ENCODE assay signal across 8 mouse cellular contexts in the genomic region with DNA sequence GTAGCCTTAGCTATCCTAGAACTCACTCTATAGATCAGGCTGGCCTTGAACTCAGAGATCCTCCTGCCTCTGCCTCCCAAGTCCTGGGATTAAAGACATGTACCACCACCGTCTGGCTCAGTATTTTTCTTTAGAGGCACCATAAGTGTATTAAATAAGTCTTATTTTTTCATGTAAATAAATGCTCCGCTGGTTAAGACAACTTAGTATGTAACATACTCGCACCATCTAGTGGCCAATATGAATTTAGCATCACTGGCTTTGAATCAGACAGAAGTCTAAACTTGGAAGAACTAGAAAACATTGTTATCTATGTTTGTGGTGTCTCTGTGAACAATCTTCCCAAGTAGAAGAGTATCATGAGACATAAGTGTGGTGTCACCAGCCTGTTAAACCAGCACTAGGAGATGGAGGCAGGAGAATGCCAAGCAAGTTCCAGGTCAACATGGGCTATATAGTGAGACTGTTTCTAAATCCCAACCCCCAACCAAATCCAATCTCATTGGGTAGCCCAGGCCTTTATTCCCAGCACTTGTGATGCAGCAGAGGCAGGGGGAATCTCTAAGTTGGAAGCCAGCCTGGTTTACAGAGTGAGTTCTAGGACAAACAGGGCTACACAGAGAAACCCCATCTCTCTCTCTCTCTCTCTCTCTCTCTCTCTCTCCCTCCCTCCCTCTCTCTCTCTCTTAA. TPM values are rescaled to one million over a fixed set of nuclear protein-coding genes. Genes with fewer than 3 reads are reported as not detected.
A peak's percentile ranks its signal among the peaks of the same experiment; 100 is the strongest.
DNase-seq lines count a peak whose midpoint lies in the region; ATAC-seq and TF ChIP-seq lines count a peak whose summit lies in the region.

No protein-coding gene starts in this region.

- 24% methylated on average over 3 of the region's 3 CpGs for WGBS in hindbrain, embryonic 11.5 days
- WGBS in hindbrain, embryonic 10.5 days = 30% methylated on average over 3 of the region's 3 CpGs

- intact Hi-C loops in heart, postnatal 10 days (cut with DNase I) = loop anchor here (2.0 to 5.0 kb wide), 5 partner anchors 34 to 1004 kb away; a partner anchor contains a TSS
- intact Hi-C loops in left cerebral cortex, postnatal 36 days (cut with DNase I) = loop anchor here (5.0 kb wide), 1 partner anchor 54 kb away; no protein-coding TSS in a partner anchor

- 0 out of 2 replicates have a peak, but pooled peaks have one; percentile 0 for TF ChIP-seq CTCF in brain, embryonic 14.5 days (IDR thresholded peaks at IDR 0.05; ENCODE audit: borderline replicate concordance, extremely low read depth, insufficient read depth, insufficient read length)

- H3K9me3 ChIP-seq in hindbrain, embryonic 11.5 days (ENCODE audit: control insufficient read depth, low read length) = no peaks in the 10 kb centered on the region
- H3K9me3 ChIP-seq in hindbrain, embryonic 10.5 days = no peaks in the 10 kb centered on the region

- no peak overlapping the region for H3K4me3 ChIP-seq in hindbrain, embryonic 11.5 days (ENCODE audit: low read depth, low read length)
- H3K4me3 ChIP-seq in hindbrain, embryonic 10.5 days = no peak overlapping the region
- no peak overlapping the region for H3K4me3 ChIP-seq in myocyte

- no peak for ATAC-seq in hindbrain, embryonic 11.5 days (ENCODE audit: low FRiP score)
- ATAC-seq in CD4-positive, CD25-positive, alpha-beta regulatory T cell, adult 4 months = peak; percentile 93

- TF ChIP-seq POLR2A in brain, embryonic 14.5 days (IDR thresholded peaks at IDR 0.05; ENCODE audit: borderline replicate concordance, extremely low read depth, insufficient read depth, insufficient read length, poor library complexity, severe bottlenecking) = no peak
- TF ChIP-seq POLR2A in myocyte (IDR thresholded peaks at IDR 0.05; ENCODE audit: insufficient read length, low read depth) = no peak

- H3K27ac ChIP-seq in hindbrain, embryonic 11.5 days (ENCODE audit: low read depth, low read length) = no peak overlapping the region
- no peak overlapping the region for H3K27ac ChIP-seq in hindbrain, embryonic 10.5 days

- H3K9ac ChIP-seq in hindbrain, embryonic 11.5 days (ENCODE audit: low read depth, low read length) = no peak overlapping the region

- no peak overlapping the region for H3K4me2 ChIP-seq in hindbrain, embryonic 11.5 days (replicated peaks; ENCODE audit: low read depth, low read length)
- H3K4me2 ChIP-seq in myocyte (ENCODE audit: low read depth) = peak overlapping the region; percentile 36

- no peak overlapping the region for H3ac ChIP-seq in myocyte (ENCODE audit: control insufficient read depth, insufficient read length)

- H3K36me3 ChIP-seq in hindbrain, embryonic 11.5 days (ENCODE audit: control insufficient read depth, insufficient read depth, low read length) = no peaks in the 10 kb centered on the region
- H3K36me3 ChIP-seq in hindbrain, embryonic 10.5 days = no peaks in the 10 kb centered on the region
- H3K36me3 ChIP-seq in myocyte (ENCODE audit: control insufficient read depth, insufficient read depth) = no peaks in the 10 kb centered on the region

- no peaks in the 10 kb centered on the region for H3K4me1 ChIP-seq in hindbrain, embryonic 11.5 days (replicated peaks; ENCODE audit: control insufficient read depth, insufficient read depth, low read length)
- H3K4me1 ChIP-seq in hindbrain, embryonic 10.5 days (replicated peaks) = no peaks in the 10 kb centered on the region

- H3K79me2 ChIP-seq in myocyte (ENCODE audit: control insufficient read depth, insufficient read depth) = no peaks in the 10 kb centered on the region

- DNase-seq in hindbrain, embryonic 11.5 days (ENCODE audit: low spot score) = peak; percentile 44
- DNase-seq in hindbrain, embryonic 10.5 days (ENCODE audit: low spot score) = no peak
- DNase-seq in brain, embryonic 14.5 days (ENCODE audit: low read depth) = peak; percentile 73
- peak; percentile 63 to 74 for DNase-seq in heart, postnatal 10 days
- peak; percentile 5 to 6 for DNase-seq in left cerebral cortex, postnatal 36 days (ENCODE audit: low spot score in 2 of 2)
- no peak for DNase-seq in urinary bladder, postnatal 10 days (ENCODE audit: low spot score)

- H3K27me3 ChIP-seq in hindbrain, embryonic 11.5 days (ENCODE audit: control insufficient read depth, insufficient read depth, low read length) = no peaks in the 10 kb centered on the region
- H3K27me3 ChIP-seq in hindbrain, embryonic 10.5 days (ENCODE audit: insufficient read depth, poor library complexity, severe bottlenecking) = no peaks in the 10 kb centered on the region
- H3K27me3 ChIP-seq in myocyte (ENCODE audit: control insufficient read depth, insufficient read depth, insufficient read length) = no peaks in the 10 kb centered on the region

TF ChIP-seq in myocyte, 11 proteins besides CTCF, POLR2A, EP300 and RAD21:
- TF ChIP-seq E2F4 (IDR thresholded peaks at IDR 0.05; ENCODE audit: insufficient read depth) = no peak
- no peak for TF ChIP-seq MAX (IDR thresholded peaks at IDR 0.05; ENCODE audit: low read depth)
- TF ChIP-seq MYOG (IDR thresholded peaks at IDR 0.05; ENCODE audit: control insufficient read depth in 1 of 3, insufficient read depth in 1 of 3, insufficient read length in 2 of 3, low read depth in 2 of 3) = no peak
- TF ChIP-seq REST (IDR thresholded peaks at IDR 0.05; ENCODE audit: insufficient read depth, insufficient read length) = no peak
- TF ChIP-seq POLR2AphosphoS2 (IDR thresholded peaks at IDR 0.05; ENCODE audit: insufficient read length, low read depth) = no peak
- TF ChIP-seq MYOD1 (IDR thresholded peaks at IDR 0.05; ENCODE audit: control insufficient read depth in 1 of 3, insufficient read length in 2 of 3, low read depth in 2 of 3) = no peak
- TF ChIP-seq CEBPB (IDR thresholded peaks at IDR 0.05; ENCODE audit: insufficient read depth, poor library complexity, severe bottlenecking) = no peak
- TF ChIP-seq SRF (IDR thresholded peaks at IDR 0.05; ENCODE audit: control insufficient read depth, insufficient read length, low read depth) = no peak

RNA-seq across cellular contexts. Expression of a gene that starts 33.1 kb away (rescaled TPM):
- 121 and 124 TPM in 2 replicates for polyA plus RNA-seq in hindbrain, embryonic 11.5 days (2014; fragmentation: Nextera tagmentation; extraction: Ambion mirVana)
- polyA plus RNA-seq in hindbrain, embryonic 10.5 days (2016; fragmentation: Nextera tagmentation; extraction: Ambion mirVana) = 84.6 and 104 TPM in 2 replicates
- polyA plus RNA-seq in CD4-positive, CD25-positive, alpha-beta regulatory T cell, adult 4 months (2017; shearing (Covaris generic)) = 10 to 100 TPM; 49.5 to 88.6 TPM
- polyA plus RNA-seq in brain, embryonic 14.5 days (2012; rRNA removed) = 87.9 and 101 TPM in 2 replicates
- 10 to 100 TPM; 33.7 to 35.8 TPM for total RNA-seq in heart, postnatal 10 days (2021)
- total RNA-seq in left cerebral cortex, postnatal 36 days (2021) = 10 to 100 TPM; 40.0 to 57.9 TPM
- 12.8 TPM for polyA plus RNA-seq in myocyte (2012; fragmentation: generic; extraction: Trizol)

Comparison
In these comparisons a context has a peak if more than half of its experiments do, and no peak if none do; other contexts are left out.
1. DNase-seq: peak in hindbrain, embryonic 11.5 days (single experiment), brain, embryonic 14.5 days (single experiment), heart, postnatal 10 days (2 of 2) and left cerebral cortex, postnatal 36 days (2 of 2); none in hindbrain, embryonic 10.5 days (single experiment) and urinary bladder, postnatal 10 days (single experiment).